Mouse (Mus musculus): Measurements from ENCODE around the gene 1700023F06Rik.
A peak's percentile ranks its signal among the peaks of the same experiment; 100 is the strongest.

The 1700023F06Rik gene

GRCm38 (mm10) chr11:103208458-103208857, at the start of gene 1700023F06Rik:
TSS of gene 1700023F06Rik (minus strand) at chr11:103208558.
- DNase-seq (ENCODE audit: low read depth in 2 of 2, low spot score in 2 of 2), result no peak

DNA sequence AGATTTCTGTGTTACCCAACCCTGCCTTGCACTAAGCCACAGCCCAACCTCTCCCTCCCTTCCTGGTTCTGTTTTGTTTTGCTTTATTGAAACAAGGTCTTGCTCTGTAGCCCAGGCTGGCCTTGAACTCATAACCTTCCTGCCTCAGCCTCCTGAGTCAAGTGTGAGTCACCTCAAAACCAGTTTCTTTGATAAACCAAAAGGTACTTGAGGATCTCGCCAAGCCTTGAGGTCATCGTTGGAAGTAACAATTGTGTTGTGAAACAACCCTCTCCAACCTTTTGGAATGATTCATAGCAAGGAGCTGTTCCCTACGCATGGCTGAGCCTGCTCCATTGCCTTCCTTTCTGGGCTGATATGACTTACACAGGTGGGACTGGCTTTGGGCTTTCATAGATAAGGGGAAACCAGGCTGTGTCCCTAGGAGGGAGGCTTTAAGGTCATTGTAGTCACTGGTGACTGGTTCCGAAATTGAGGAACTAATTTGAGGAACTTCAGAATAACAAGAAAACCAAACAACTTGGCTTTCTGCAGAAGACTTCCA, 49.7 kb upstream of the 1700023F06Rik start:
- DNase-seq (ENCODE audit: low read depth in 2 of 2, low spot score in 2 of 2), result no peak

GRCm38 (mm10) chr11:103253605-103254004, 45.2 kb upstream of the 1700023F06Rik start:
- DNase-seq (ENCODE audit: low read depth in 2 of 2, low spot score in 2 of 2), result no peak

DNA sequence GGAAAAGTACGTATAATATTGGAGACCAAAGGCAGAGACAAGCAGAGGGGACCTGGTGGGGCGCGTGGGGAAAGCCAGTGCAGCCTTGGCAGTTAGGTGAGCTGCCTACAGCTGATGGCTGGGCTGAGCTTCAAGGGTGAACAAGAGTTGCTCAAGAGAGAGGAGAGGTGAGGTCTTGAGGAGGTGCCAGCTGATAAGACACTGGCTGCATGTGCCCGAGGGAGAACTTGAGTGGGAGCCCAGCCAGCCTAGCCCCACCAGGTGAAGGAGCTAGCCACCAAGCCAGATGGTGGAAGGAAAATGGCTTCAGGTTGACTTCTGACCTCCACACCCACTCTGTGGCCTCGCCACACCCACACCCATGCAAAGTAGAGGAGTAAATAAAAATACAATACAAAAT, 44.0 kb upstream of the 1700023F06Rik start:
- no peak for DNase-seq (ENCODE audit: low read depth in 2 of 2, low spot score in 2 of 2)

DNA sequence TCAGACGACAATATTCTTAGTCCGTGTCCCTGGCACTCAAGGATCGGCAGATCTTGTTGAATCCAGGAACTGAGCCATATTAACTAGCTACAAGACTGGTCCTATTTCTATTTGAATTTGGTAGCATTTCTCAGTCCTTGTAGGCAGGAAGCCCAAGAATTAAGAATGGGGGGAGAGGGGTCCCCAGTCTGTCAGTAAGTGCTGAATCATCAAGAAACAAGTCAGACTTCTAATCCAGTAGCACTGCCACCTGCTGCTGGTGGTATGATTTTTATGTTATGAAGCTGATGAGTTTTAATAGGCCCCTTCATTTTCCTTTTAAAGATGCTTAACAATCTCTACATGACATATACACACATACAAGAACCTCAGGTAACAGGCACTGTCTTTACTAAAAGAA, 42.0 kb upstream of the 1700023F06Rik start:
- no peak for DNase-seq (ENCODE audit: low read depth in 2 of 2, low spot score in 2 of 2)

DNA sequence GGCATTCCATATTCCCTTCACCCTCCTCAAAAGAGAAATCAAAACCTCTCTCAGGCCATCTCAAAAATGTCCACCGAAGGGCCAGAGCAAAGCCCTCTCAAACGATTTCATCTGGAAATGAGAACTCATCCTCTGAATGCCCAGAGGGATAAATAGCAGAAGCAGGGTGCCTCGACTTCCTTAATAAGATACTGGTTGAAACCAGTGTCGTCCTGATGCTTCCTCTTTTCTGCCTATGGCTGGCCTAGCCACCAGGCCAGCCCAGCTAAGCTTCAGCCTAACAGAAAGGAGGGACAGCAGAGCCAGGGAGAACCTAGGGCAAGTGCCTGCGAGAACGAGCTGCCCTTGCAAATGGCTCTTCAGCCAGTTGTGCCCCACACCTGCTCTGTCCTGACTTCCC, 41.2 kb upstream of the 1700023F06Rik start:
- no peak for DNase-seq (ENCODE audit: low read depth in 2 of 2, low spot score in 2 of 2)

GRCm38 (mm10) chr11:103248837-103249236, 40.5 kb upstream of the 1700023F06Rik start:
- no peak for DNase-seq (ENCODE audit: low read depth in 2 of 2, low spot score in 2 of 2)

- no peak for DNase-seq (ENCODE audit: low read depth in 2 of 2, low spot score in 2 of 2)
Measured at GRCm38 (mm10) chr11:103247504-103248177, 39.3 kb upstream of the 1700023F06Rik start.

GRCm38 (mm10) chr11:103246731-103247290, 38.5 kb upstream of the 1700023F06Rik start:
- no peak for DNase-seq (ENCODE audit: low read depth in 2 of 2, low spot score in 2 of 2)

DNA sequence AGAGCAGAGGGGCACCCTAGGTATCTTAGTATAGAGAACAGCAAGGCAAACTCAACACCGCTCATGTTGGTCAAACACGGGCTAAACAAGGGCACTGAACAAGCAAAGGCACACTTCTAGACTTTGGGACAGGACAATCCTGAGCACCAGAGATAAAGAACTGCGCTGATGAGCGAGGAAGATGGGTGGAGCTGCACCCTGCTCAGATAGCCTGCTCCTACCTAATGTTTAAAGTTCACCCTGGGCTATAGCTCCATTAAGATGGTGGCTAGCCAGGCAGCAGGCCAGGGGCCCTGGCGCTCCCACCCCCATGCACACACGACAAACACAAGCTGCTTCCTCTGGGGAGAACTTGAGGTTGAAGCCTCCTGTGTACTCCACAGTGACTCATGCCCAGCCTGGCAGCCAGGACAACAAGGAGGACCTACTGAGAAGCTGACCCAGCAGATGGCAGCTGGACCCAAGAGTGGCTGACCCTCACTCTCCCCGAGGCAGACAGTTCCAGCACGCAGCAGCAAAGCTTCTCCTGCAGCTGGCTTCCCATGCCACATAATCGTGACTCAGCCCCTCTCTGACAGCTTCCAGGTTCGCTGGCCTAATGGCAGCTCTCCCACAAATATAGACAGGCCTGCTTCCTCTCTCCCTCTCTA, 37.8 kb upstream of the 1700023F06Rik start:
- DNase-seq (ENCODE audit: low read depth in 2 of 2, low spot score in 2 of 2), result no peak

GRCm38 (mm10) chr11:103244856-103245255, 36.5 kb upstream of the 1700023F06Rik start:
- no peak for DNase-seq (ENCODE audit: low read depth in 2 of 2, low spot score in 2 of 2)

GRCm38 (mm10) chr11:103240740-103241139, 32.4 kb upstream of the 1700023F06Rik start:
- DNase-seq (ENCODE audit: low read depth in 2 of 2, low spot score in 2 of 2), result no peak

DNA sequence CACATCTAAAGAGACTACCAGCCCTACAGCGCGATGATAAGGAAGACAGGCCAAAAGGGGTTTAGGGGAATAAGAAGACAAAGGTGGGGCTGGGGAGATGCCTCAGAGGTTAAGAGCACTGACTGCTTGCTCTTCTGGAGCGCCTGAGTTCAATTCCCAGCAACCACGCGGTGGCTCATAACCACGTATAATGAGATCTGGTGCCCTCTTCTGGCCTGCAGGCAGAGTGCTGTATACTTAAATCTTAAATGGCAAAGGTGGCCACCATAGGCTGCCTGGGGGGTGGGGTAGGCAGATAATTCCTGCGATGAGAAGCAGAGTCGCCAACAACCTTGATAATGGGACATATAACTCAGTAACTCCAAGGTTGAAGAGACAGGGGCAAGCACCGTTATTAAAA, 29.4 kb upstream of the 1700023F06Rik start:
- DNase-seq (ENCODE audit: low read depth in 2 of 2, low spot score in 2 of 2), result no peak

GRCm38 (mm10) chr11:103236903-103237302, 28.5 kb upstream of the 1700023F06Rik start:
- DNase-seq (ENCODE audit: low read depth in 2 of 2, low spot score in 2 of 2), result no peak

DNA sequence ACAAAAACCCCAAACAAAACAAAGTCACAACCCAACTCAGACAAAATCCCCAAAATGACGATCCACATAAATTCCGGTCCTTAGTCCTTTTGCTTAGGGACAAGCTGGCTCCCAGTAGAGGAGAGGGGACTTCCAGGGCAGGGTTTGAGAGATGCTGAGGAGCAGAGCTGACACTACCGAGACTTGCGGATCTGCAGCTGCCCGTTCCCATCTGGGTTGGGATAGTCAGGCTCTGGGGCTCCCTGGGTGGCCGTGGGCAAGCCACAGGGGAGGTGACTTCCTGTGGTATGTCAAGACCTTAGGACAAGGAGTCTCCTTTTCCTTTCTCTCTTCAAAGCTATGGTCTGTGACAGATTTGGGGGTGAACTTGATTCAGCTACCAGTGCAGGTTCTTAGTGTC, 28.1 kb upstream of the 1700023F06Rik start:
- DNase-seq (ENCODE audit: low read depth in 2 of 2, low spot score in 2 of 2), result no peak

- DNase-seq (ENCODE audit: low read depth in 2 of 2, low spot score in 2 of 2), result no peak
Measured at GRCm38 (mm10) chr11:103235702-103236101, 27.3 kb upstream of the 1700023F06Rik start.

GRCm38 (mm10) chr11:103234447-103234846, 26.1 kb upstream of the 1700023F06Rik start:
- DNase-seq (ENCODE audit: low read depth in 2 of 2, low spot score in 2 of 2), result no peak

DNA sequence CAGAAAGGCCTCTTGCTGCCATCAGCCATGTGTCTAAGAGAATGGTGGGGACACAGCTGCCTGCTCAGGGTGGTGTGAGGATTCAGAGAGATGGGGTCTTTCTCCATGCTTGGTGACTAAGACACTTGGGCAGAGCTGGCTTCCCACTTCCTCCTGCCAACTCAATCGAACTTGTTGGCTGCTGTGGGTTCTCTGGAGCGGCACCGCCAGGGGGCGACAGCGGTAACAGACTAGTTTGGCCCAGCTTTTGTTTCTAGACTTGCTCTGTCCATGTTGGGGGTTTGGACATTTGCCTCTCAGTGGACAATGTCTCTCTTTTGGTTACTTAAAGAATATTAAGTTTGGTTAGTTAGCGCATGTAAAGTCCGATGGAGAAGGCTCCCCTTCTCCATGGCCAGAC, 24.6 kb upstream of the 1700023F06Rik start:
- DNase-seq (ENCODE audit: low read depth in 2 of 2, low spot score in 2 of 2), result peak; percentile 62 to 77

GRCm38 (mm10) chr11:103231367-103231766, 23.0 kb upstream of the 1700023F06Rik start:
- DNase-seq (ENCODE audit: low read depth in 2 of 2, low spot score in 2 of 2), result no peak

- no peak for DNase-seq (ENCODE audit: low read depth in 2 of 2, low spot score in 2 of 2)
Measured at GRCm38 (mm10) chr11:103230626-103231025, 22.3 kb upstream of the 1700023F06Rik start.

DNA sequence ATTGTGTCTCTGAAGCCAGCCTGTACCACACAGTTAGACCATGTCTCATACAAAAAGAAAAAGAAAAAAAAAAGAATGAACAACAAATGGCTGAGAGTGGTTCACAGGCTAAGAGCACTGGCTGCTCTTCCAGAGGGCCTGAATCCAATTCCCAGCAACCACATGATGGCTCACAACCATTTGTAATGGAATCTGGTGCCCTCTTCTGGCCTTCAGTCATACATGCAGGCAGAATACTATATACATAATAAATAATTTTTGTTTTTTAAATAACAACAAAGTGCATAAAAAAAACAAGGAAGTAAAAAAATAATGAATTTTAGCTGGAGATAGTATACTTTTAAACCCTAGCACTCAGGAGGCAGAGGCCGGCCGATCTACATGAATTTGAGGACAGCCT, 21.2 kb upstream of the 1700023F06Rik start:
- no peak for DNase-seq (ENCODE audit: low read depth in 2 of 2, low spot score in 2 of 2)

- no peak for DNase-seq (ENCODE audit: low read depth in 2 of 2, low spot score in 2 of 2)
Measured at GRCm38 (mm10) chr11:103223951-103224456, 15.6 kb upstream of the 1700023F06Rik start.
